Comparison of ENCODE assay signal across 10 mouse cellular contexts in the genomic region with DNA sequence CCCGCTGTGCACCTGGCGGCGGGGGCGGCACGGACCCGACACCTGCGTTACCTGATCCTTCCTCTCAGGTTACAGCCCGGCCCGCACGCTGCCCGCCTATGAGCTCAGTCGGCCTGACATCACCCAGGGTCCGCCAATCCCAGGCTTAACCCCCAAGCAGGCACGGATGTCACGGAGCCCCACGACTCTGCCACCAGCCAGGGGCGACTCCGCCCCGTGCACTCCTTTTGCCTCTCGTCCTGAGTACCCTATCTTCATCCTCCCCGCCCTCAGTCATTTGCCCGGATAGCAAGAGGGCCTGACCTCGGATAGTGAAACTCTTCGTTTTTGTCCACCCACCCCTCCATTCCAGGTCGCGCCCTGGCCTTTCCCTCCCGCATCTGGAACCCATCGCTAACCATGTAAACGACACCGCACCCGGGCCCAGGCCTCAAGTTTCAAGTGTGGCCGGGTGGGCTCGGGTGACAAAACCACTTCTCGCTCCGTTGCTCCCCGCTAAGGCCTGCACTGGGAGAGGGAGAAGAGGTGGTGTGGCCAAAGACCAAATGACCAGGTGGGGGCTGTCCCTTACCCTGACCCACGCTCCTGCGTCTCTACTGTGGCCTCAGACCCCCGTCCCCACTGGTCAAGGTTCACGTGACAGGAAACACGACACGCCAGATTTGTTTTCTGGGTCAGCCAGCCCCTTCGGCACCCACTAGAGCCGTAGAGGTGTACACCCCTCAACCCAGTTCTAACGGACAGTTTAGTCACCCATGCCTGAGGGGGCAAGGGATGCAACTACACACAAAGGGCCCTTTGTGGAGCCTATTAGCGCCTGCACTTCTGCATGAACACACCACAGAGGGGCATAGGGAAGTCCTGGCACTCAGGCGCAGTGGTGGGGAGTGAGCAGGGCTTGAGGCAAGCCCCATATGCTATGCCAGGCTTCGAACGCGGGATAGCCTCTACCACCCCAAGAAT. TPM values are rescaled to one million over a fixed set of nuclear protein-coding genes. Genes with fewer than 3 reads are reported as not detected.
DNase-seq lines count a peak whose midpoint lies in the region; ATAC-seq and TF ChIP-seq lines count a peak whose summit lies in the region.
"Had no signal": no experiment of that assay in that cellular context is flagged by ENCODE, and none has a peak within 500 bp of the region (broad histone marks: within the 10 kb centered on the region; RNA-seq: fewer than 3 reads in every experiment).

No protein-coding gene starts in this region.

- H3K27me3 ChIP-seq in heart, embryonic 13.5 days (replicated peaks) = peaks cover 99% of the 10 kb centered on the region
- peaks cover 63% of the 10 kb centered on the region for H3K27me3 ChIP-seq in hindbrain, postnatal 0 days (ENCODE audit: insufficient read depth, low read length)
- peaks cover 42% of the 10 kb centered on the region for H3K27me3 ChIP-seq in myocyte (ENCODE audit: control insufficient read depth, insufficient read depth, insufficient read length)
- peaks cover 3% of the 10 kb centered on the region; the same call in 1 of the 2 replicates for H3K27me3 ChIP-seq in cerebellum, adult 2 months (ENCODE audit: control insufficient read depth, insufficient read depth, low read length)

- peaks cover 27% of the 10 kb centered on the region for H3K4me1 ChIP-seq in heart, embryonic 13.5 days
- peaks cover 11% of the 10 kb centered on the region for H3K4me1 ChIP-seq in hindbrain, postnatal 0 days (ENCODE audit: insufficient read depth, low read length)
- 0 out of 2 replicates have a peak, but pooled peaks cover 5% of the 10 kb centered on the region for H3K4me1 ChIP-seq in cerebellum, adult 2 months (ENCODE audit: control insufficient read depth, insufficient read depth, low read length)

- H3K9ac ChIP-seq in heart, embryonic 13.5 days = peak overlapping the region; percentile 75
- H3K9ac ChIP-seq in hindbrain, postnatal 0 days (replicated peaks; ENCODE audit: low read length) = 0 out of 2 replicates have a peak overlapping the region, but pooled peaks have one; percentile 9

- no peak overlapping the region for H3K27ac ChIP-seq in heart, embryonic 13.5 days (replicated peaks)
- H3K27ac ChIP-seq in hindbrain, postnatal 0 days = no peak overlapping the region
- no peak overlapping the region for H3K27ac ChIP-seq in cerebellum, adult 2 months (ENCODE audit: insufficient read depth, low read length)

- peak overlapping the region; percentile 53 for H3K4me3 ChIP-seq in heart, embryonic 13.5 days
- no peak overlapping the region for H3K4me3 ChIP-seq in hindbrain, postnatal 0 days (ENCODE audit: low read length)
- no peak overlapping the region for H3K4me3 ChIP-seq in myocyte
- no peak overlapping the region for H3K4me3 ChIP-seq in cerebellum, adult 2 months (replicated peaks; ENCODE audit: insufficient read depth, low read depth, low read length)

- no peak for ATAC-seq in heart, embryonic 13.5 days (ENCODE audit: extremely low read depth, insufficient number of reproducible peaks, low FRiP score, low TSS enrichment)
- peak; percentile 36; the same call in 1 of the 2 replicates for ATAC-seq in hindbrain, postnatal 0 days

- DNase-seq in heart, postnatal 10 days = no peak
- peak; percentile 72 for DNase-seq in brain, embryonic 14.5 days (ENCODE audit: low read depth)
- DNase-seq in hindbrain, postnatal 0 days (ENCODE audit: low spot score) = peak; percentile 34
- DNase-seq in right cerebral cortex, postnatal 36 days (ENCODE audit: low spot score in 2 of 2) = no peak
- DNase-seq in frontal cortex, postnatal 36 days (ENCODE audit: low spot score in 2 of 2) = no peak
- no peak for DNase-seq in cerebellum, adult 2 months

- no peaks in the 10 kb centered on the region for H3K9me3 ChIP-seq in heart, embryonic 13.5 days
- no peaks in the 10 kb centered on the region for H3K9me3 ChIP-seq in hindbrain, postnatal 0 days (ENCODE audit: low read length)

- intact Hi-C loops in heart, postnatal 10 days (cut with DNase I) = no loop called here

- H3K79me2 ChIP-seq in myocyte (ENCODE audit: control insufficient read depth, insufficient read depth) = no peaks in the 10 kb centered on the region

- H3ac ChIP-seq in myocyte (ENCODE audit: control insufficient read depth, insufficient read length) = no peak overlapping the region

- no peak for TF ChIP-seq CTCF in brain, embryonic 14.5 days (IDR thresholded peaks at IDR 0.05; ENCODE audit: borderline replicate concordance, extremely low read depth, insufficient read depth, insufficient read length)
- no peak for TF ChIP-seq CTCF in hindbrain, postnatal 0 days (IDR thresholded peaks at IDR 0.05; ENCODE audit: low read depth)
- TF ChIP-seq CTCF in cerebellum, adult 2 months (IDR thresholded peaks at IDR 0.05; ENCODE audit: borderline replicate concordance, insufficient read depth, low read depth, low read length) = no peak

- H3K4me2 ChIP-seq in heart, embryonic 13.5 days = peak overlapping the region; percentile 76
- 0 out of 2 replicates have a peak overlapping the region, but pooled peaks have one; percentile 54 for H3K4me2 ChIP-seq in hindbrain, postnatal 0 days (ENCODE audit: low read depth, low read length)
- peak overlapping the region; percentile 67 for H3K4me2 ChIP-seq in myocyte (ENCODE audit: low read depth)

- no peaks in the 10 kb centered on the region for H3K36me3 ChIP-seq in heart, embryonic 13.5 days
- no peaks in the 10 kb centered on the region for H3K36me3 ChIP-seq in hindbrain, postnatal 0 days (ENCODE audit: insufficient read depth, low read length)
- H3K36me3 ChIP-seq in myocyte (ENCODE audit: control insufficient read depth, insufficient read depth) = no peaks in the 10 kb centered on the region

- WGBS in heart, embryonic 13.5 days = 7% methylated on average over 50 of the region's 50 CpGs
- 8% methylated on average over 50 of the region's 50 CpGs for WGBS in hindbrain, postnatal 0 days
- WGBS in cerebellum, adult 2 months = 13% methylated on average over 50 of the region's 50 CpGs

- no peak for TF ChIP-seq POLR2A in brain, embryonic 14.5 days (IDR thresholded peaks at IDR 0.05; ENCODE audit: borderline replicate concordance, extremely low read depth, insufficient read depth, insufficient read length, poor library complexity, severe bottlenecking)
- TF ChIP-seq POLR2A in myocyte (IDR thresholded peaks at IDR 0.05; ENCODE audit: insufficient read length, low read depth) = no peak
- no peak for TF ChIP-seq POLR2A in cerebellum, adult 2 months (IDR thresholded peaks at IDR 0.05; ENCODE audit: borderline replicate concordance, insufficient read depth, low read length)

TF ChIP-seq in myocyte, 11 proteins besides CTCF, POLR2A, EP300 and RAD21:
- TF ChIP-seq POLR2AphosphoS2 (IDR thresholded peaks at IDR 0.05; ENCODE audit: insufficient read length, low read depth) (no peak), TCF3 (IDR thresholded peaks at IDR 0.05; ENCODE audit: insufficient read length, low read depth) (no peak), SRF (IDR thresholded peaks at IDR 0.05; ENCODE audit: control insufficient read depth, insufficient read length, low read depth) (no peak), MYOD1 (IDR thresholded peaks at IDR 0.05; ENCODE audit: control insufficient read depth in 1 of 3, insufficient read length in 2 of 3, low read depth in 2 of 3) (peak in 1 of 3 experiments; percentile 25), MYOG (IDR thresholded peaks at IDR 0.05; ENCODE audit: control insufficient read depth in 1 of 3, insufficient read depth in 1 of 3, insufficient read length in 2 of 3, low read depth in 2 of 3) (peak in 2 of 3 experiments; percentile 1 to 16)

RNA-seq across cellular contexts. Expression of a gene that starts 16.4 kb away (rescaled TPM):
- polyA plus RNA-seq in heart, embryonic 13.5 days (2015; fragmentation: Nextera tagmentation; extraction: Ambion mirVana) = 0.73 and 0.80 TPM in 2 replicates
- 1 to 10 TPM; 1.9 TPM for total RNA-seq in heart, postnatal 10 days (2021)
- polyA plus RNA-seq in brain, embryonic 14.5 days (2012; rRNA removed) = 3.8 and 4.4 TPM in 2 replicates
- 0.22 and 1.6 TPM in 2 replicates for total RNA-seq in hindbrain, postnatal 0 days (2014; rRNA removed)
- polyA plus RNA-seq in hindbrain, postnatal 0 days (2015; fragmentation: Nextera tagmentation; extraction: Ambion mirVana) = 0.48 and 0.62 TPM in 2 replicates
- 4.0 TPM for polyA plus RNA-seq in myocyte (2012; fragmentation: generic; extraction: Trizol)
- polyA plus RNA-seq in cerebellum, adult 2 months (2012; rRNA removed) = 1.2 and 1.4 TPM in 2 replicates

RNA-seq across cellular contexts. Expression of a gene that starts 20.1 kb away (rescaled TPM):
- 0.87 and 1.1 TPM in 2 replicates for polyA plus RNA-seq in heart, embryonic 13.5 days (2015; fragmentation: Nextera tagmentation; extraction: Ambion mirVana)
- total RNA-seq in heart, postnatal 10 days (2021) = 1 to 10 TPM; 1.3 to 1.4 TPM
- polyA plus RNA-seq in brain, embryonic 14.5 days (2012; rRNA removed) = 0.38 and 0.48 TPM in 2 replicates
- 0.47 and 1.4 TPM in 2 replicates for total RNA-seq in hindbrain, postnatal 0 days (2014; rRNA removed)
- polyA plus RNA-seq in hindbrain, postnatal 0 days (2015; fragmentation: Nextera tagmentation; extraction: Ambion mirVana) = 0.71 and 0.79 TPM in 2 replicates
- 0.65 TPM for polyA plus RNA-seq in myocyte (2012; fragmentation: generic; extraction: Trizol)
- 7.1 and 8.3 TPM in 2 replicates for polyA plus RNA-seq in cerebellum, adult 2 months (2012; rRNA removed)

RNA-seq across cellular contexts. Expression of a gene that starts 26.6 kb away (rescaled TPM):
- not detected in 2 replicates for polyA plus RNA-seq in heart, embryonic 13.5 days (2015; fragmentation: Nextera tagmentation; extraction: Ambion mirVana)
- total RNA-seq in heart, postnatal 10 days (2021) = not detected
- not detected in 2 replicates for polyA plus RNA-seq in brain, embryonic 14.5 days (2012; rRNA removed)
- not detected in 2 replicates for total RNA-seq in hindbrain, postnatal 0 days (2014; rRNA removed)
- polyA plus RNA-seq in hindbrain, postnatal 0 days (2015; fragmentation: Nextera tagmentation; extraction: Ambion mirVana) = not detected in 2 replicates
- polyA plus RNA-seq in myocyte (2012; fragmentation: generic; extraction: Trizol) = not detected
- not detected in 2 replicates for polyA plus RNA-seq in cerebellum, adult 2 months (2012; rRNA removed)
- total RNA-seq: hematopoietic stem cell, adult 5-6 weeks; MEL had no signal

RNA-seq across cellular contexts. Expression of a gene that starts 45.8 kb away (rescaled TPM):
- polyA plus RNA-seq in heart, embryonic 13.5 days (2015; fragmentation: Nextera tagmentation; extraction: Ambion mirVana) = 73.9 and 84.7 TPM in 2 replicates
- 10 to 100 TPM; 48.3 to 53.2 TPM for total RNA-seq in heart, postnatal 10 days (2021)
- 178 and 244 TPM in 2 replicates for polyA plus RNA-seq in brain, embryonic 14.5 days (2012; rRNA removed)
- total RNA-seq in hindbrain, postnatal 0 days (2014; rRNA removed) = 249 and 259 TPM in 2 replicates
- 455 and 488 TPM in 2 replicates for polyA plus RNA-seq in hindbrain, postnatal 0 days (2015; fragmentation: Nextera tagmentation; extraction: Ambion mirVana)
- polyA plus RNA-seq in myocyte (2012; fragmentation: generic; extraction: Trizol) = 167 TPM
- 508 and 523 TPM in 2 replicates for polyA plus RNA-seq in cerebellum, adult 2 months (2012; rRNA removed)

RNA-seq across cellular contexts. Expression of a gene that starts 59.8 kb away (rescaled TPM):
- polyA plus RNA-seq in heart, embryonic 13.5 days (2015; fragmentation: Nextera tagmentation; extraction: Ambion mirVana) = 11.6 and 12.7 TPM in 2 replicates
- 10 to 100 TPM; 33.5 to 35.8 TPM for total RNA-seq in heart, postnatal 10 days (2021)
- polyA plus RNA-seq in brain, embryonic 14.5 days (2012; rRNA removed) = 14.0 and 18.6 TPM in 2 replicates
- total RNA-seq in hindbrain, postnatal 0 days (2014; rRNA removed) = 20.7 and 21.0 TPM in 2 replicates
- 13.1 and 13.3 TPM in 2 replicates for polyA plus RNA-seq in hindbrain, postnatal 0 days (2015; fragmentation: Nextera tagmentation; extraction: Ambion mirVana)
- polyA plus RNA-seq in myocyte (2012; fragmentation: generic; extraction: Trizol) = 65.8 TPM
- polyA plus RNA-seq in cerebellum, adult 2 months (2012; rRNA removed) = 11.1 and 11.8 TPM in 2 replicates

Comparison
In these comparisons a context has a peak if more than half of its experiments do, and no peak if none do; other contexts are left out.
1. DNase-seq: peak in brain, embryonic 14.5 days (single experiment) and hindbrain, postnatal 0 days (single experiment); none in heart, postnatal 10 days (0 of 2), right cerebral cortex, postnatal 36 days (0 of 2), frontal cortex, postnatal 36 days (0 of 2) and cerebellum, adult 2 months (0 of 2).
2. Peak in every context shown above with its lines, with median percentiles within 50 percentile points of each other: H3K4me2 ChIP-seq.